Mouse (Mus musculus): ENCODE data around the gene Slco2a1. TPM values are rescaled to one million over a fixed set of nuclear protein-coding genes. Genes with fewer than 3 reads are reported as not detected.
A peak's percentile ranks its signal among the peaks of the same experiment; 100 is the strongest.

The Slco2a1 gene
- total RNA-seq, 2 experiments from 2014 or later: 2.0 to 2.5 TPM

DNA sequence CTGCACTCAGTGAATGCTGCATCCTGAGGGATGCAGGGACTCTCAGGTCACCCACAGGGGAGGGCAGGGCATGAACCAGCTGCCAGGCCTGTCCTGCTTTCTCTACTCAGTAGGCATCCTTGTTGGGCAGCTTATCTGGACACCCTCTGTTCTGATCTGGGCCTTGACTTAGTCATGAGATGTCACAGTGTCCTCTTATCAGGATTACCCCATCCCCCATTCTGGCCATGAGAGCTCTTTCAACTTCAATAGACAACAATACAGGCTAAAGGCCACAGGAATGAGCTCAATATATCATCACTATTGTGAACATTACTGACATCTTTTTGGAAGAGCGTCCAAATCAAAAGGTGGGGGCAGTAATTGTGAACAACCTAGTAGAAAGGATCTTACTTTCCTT lies 3.4 kb upstream of the Slco2a1 start:
- no peak for DNase-seq

DNA sequence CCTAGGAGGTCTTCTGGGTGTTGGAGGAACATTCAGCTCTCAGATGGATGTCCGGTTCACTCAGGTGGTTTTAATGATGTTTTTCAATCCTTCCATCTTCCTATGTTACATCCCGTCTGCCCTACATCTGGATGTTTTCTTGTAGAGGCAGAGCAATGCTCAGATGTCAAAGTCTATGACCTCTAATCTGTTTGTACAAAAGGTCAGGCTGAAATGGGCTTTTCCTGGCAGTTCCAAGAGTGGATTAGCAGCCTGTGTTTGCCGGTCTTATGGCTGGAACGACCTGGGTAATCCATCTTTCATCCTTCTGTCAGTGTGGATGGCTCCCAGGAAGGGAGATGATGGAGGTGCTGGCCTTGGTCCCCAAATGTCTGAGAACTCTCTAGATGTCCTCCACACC lies 2.6 kb upstream of the Slco2a1 start:
- no peak for DNase-seq

DNA sequence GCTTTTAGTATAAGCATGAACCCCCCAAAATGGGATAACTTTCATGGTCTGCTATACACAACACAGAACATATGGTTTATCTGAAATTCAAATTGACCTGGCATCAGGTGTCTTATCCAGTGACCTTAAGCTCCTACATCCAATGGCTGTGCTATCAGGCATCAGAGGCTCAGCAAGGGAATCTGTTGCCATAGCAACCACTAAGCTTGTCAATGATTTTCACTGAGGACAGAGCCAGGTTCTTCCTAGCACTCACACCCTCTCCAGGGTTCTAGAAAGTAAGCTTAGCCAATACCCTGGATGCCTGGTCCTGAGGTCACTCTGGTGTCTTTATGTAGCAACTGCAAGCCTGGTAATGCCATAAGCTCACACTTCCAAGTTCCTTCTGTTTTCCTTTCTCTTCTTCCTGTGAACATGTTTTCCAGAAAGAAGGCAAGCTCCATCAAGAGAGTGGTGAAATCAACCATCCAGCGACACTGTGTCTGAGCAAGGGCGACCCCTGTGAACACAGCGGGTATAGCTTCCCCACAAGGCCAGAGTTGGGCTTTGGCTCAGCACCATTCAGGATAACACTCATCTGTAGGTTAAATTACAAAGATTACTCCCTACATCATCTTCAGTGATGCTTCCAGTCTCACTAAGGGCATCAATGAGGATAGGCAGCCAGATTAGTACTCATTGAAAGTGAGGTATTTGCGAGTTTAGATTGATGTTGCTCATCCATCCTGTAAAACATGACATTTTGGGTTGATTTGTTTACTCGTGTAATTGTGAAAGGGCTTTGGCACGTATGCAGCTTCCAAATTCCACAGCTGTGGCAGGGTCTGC lies 2.0 kb downstream of the Slco2a1 start:
- DNase-seq: no peak

DNA sequence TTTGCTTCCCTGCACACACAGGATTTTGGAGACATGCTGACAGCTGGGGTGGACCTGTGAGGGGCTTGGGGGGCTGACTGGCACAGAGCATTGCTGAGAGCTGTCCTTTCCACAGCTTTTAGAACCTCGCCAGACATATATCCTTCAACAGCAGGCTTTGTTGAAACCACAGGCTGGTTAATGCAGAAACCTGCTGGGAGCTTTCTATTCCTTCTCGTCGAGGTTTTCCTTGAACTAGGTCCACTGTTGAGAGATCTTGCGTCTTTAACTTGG lies 2.6 kb downstream of the Slco2a1 start:
- DNase-seq: no peak

DNA sequence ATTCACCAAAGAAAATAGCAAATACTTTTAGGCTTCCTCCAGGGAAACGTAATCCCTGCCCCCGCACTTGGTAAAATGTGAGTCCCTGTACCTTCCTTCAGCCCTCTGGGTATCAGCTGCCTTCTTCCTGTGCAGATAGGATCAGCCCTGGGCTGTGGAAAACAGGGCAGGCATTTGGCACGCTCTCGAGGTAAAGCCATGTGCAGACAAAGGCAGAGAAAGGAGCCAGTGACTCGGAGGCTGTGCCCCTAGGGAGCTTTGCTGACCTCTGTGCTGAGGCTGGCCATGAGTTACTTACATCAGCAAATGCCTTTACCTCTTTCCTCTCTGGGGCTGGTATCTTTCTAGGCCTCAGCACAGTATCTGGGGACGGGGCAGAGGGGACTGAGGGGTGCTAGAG lies 4.4 kb downstream of the Slco2a1 start:
- no peak for DNase-seq

DNA sequence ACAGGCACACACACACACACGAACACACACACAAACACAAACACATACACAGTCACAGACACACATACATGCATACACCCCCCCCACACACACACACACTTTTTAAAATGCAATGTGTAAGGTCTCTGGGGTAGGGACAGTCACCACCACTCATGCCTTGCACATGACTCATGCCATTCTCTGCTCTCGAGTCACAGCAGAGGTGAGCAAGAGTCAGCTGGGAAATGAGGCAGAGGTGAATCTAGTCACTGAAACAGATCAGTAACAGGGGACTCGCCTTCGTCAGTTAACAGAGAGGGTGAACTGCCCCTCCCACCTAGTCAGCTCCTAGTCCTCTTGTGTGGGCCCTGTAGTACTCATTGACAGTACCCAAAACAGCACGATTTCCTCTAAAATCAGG lies 5.3 kb downstream of the Slco2a1 start:
- no peak for DNase-seq

DNA sequence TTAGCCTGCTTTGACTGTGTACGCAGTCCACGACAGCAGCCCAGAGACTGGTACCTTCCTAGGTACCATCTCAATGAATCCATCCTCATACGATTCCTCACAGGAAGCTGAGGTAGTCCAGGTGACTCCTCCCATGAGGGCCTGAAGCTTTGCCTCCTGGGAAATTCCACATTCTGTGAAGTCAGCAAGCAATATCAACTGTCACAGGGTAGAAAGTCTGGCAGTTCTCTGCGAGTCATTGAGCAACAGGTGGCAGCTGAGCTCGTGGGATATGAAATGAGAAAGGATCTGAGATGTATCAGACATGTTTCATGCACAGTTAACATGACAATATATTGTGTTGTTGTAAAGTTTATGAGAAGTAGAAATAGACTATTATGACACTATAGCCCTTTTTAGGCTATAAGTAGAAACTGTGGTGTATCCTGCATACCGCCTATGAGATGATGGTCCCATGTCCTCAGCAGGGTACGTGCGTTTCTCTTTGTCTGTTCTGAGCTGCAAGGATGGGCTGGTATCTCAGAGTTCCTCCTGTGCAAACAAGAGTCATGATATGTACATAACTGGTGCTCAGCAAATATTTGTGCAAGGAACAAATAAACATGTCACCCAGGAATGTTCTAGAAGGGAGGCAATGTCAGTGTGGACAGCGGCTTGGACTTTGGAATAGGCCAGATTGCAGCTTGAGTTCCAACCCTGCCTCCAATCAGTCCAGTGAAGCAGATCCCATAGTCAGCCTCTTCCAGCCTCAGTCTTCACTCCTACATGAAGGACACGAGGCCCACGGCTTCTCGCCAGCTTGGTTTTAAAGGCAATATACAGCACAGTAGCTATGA lies 7.5 kb downstream of the Slco2a1 start:
- DNase-seq: no peak

DNA sequence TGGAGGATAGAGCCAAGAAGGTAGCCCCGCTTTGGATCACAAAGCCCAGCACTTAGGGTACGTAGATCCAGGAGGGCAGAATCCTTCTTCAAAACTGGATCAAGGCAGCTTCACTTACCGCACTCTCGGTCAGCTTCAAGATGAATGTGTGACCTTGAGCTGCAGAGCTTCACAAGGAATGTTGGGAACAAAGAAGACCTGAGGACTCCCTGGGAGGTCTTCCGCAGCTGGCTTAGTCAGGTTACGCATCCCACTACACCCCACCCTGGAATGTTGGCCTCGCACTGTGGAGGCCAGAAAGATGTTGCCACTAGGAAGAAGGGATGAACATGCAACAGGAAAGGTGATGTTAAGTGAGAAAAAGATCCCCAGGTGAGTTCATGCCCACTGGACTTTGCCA lies 11.9 kb downstream of the Slco2a1 start:
- no peak for DNase-seq

DNA sequence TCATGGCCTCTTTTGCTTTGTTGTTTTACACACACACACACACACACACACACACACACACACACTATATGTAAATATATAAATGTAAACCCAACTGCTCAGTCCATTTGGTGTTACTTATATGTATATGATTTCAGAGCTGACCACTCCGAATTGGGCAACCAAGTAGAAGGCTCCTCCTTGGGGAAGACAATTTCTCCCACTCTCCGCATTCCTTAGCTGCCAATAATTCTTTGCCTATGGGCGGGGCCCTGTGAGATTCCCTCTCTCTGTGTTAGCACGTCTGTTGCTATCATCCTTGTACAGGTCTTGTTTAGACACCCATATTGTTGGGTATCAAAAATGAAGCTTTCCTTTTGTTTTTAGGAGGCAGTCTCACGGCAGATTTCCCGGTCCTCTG lies 15.8 kb downstream of the Slco2a1 start:
- DNase-seq: no peak

DNA sequence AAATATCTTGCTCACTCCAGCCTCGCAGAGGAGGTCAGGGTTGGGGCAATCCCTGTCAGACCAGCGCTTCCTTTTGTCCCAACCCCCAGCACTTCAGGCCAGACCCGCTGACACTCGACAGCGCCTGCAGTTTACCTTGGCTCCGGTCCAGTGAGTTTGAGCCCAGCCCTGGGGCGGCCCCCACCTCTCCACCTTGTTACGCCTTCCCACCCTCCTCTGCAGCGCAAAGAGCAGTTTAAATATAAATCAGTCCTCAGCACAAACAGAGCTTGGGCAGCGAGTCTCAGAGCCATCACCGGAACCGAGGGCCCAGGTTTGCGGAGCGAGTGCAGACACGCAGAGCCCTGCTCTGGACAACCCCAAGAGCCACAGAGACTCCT lies 19.2 kb downstream of the Slco2a1 start:
- no peak for DNase-seq

DNA sequence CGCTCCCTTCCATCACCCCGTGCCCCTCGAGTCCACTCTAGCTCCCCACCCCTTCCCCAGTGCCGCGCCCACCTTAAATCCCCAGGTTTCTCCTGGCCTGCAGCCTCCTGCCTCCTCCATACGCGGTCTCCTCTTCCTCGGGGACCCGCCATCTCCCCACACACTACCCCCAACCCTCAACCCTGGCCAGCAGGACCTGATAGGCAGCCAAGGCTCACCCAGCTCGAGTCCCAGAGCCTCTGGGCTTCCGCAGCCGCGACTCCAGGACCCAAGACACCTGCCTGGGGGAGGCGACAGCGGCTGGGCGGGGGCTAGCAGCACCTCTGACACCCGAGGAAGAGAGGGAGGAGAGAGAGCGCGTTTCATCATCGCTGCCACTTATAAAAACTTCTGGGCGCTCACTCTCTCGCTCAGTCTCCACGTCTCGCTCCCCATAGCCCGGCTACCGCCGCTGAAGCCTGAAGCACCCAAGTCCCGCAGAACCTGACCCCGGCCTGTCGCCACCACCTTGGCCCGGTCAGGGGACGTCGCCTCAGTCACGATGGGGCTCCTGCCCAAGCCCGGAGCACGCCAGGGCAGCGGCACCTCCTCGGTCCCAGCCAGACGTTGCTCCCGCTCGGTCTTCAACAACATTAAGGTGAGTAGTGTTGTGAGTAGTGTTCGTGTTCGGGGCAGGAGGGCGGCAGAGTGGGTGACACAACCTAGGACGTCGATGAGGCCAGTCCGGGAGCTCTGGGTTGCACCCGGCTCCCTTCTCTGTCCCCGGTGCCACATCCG lies 19.8 kb downstream of the Slco2a1 start:
- no peak for DNase-seq

DNA sequence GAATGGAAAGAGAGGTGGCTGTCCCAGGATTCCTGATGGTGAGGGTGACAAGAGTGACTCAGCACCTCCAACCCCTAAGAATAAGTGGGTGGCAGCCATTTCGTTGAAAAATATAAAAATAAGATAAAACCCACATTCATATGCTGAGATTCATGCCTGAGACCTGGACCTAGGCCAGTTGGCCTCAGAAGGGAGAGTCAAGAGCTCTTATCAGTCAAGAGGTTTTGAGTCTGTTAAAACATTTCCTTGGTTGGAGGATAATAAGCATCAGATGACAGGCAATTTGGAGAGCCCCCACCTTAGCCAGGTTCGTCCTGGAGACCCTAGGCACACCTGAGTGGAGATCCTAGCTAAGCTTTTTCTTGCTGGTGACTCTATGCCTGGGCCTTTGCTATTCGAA lies 21.6 kb downstream of the Slco2a1 start:
- DNase-seq: no peak

DNA sequence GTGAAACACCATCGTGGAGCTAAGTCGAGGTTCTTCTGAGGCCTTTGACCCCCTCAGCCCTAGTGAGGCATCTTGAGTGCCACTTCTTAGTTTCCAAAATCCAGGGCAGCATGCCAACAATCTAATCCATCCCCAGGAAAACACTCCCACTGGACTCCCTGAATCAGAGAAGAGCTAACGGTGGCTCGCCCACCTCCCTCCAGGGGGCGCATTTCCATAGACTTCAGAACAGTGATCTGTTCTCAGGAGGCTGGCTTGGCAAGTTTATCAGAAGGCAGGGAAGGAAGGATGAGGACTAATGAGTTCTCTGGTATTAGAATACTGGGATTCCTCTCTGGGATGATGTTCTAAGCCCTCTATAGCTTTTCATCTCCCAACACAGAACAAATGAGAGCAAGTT lies 24.9 kb downstream of the Slco2a1 start:
- DNase-seq: peak in 1 of 2 experiments; percentile 38

DNA sequence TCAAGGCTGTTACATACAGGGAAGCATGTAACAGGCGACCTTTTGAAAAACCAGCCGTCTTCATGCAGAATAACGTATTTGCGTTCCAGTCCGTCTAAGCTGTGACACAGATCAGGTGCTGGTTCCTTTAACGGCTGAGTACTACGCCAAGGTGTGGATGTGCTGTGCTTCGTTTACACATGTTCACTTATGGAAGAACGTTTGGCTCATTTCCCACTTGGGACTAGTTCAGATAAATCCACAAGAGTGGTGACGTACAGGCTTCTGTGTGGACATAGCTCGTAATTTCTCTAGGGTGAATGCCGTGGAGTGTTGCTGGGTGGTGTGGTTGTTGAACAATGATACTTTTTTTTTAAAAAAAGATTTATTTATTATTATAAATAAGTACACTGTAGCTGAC lies 26.2 kb downstream of the Slco2a1 start:
- no peak for DNase-seq

DNA sequence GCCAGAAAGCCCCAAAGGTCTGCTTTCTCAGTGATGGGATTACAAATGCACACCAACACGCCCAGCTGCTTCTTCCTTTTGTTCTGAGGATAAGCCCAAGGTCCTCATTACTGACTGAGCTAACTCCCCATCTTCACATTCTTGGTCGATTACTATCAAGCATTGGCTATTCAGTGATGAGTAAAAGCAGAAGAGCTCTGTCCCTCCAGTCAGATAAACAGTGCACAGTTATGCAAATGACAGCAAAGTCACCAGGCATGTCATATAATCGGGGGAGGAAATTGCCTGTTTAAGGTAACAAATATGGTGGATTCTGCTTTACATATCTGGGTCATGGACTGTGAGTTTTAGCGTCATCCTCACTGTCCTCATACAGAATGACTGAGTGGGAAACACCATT lies 35.6 kb downstream of the Slco2a1 start:
- no peak for DNase-seq

DNA sequence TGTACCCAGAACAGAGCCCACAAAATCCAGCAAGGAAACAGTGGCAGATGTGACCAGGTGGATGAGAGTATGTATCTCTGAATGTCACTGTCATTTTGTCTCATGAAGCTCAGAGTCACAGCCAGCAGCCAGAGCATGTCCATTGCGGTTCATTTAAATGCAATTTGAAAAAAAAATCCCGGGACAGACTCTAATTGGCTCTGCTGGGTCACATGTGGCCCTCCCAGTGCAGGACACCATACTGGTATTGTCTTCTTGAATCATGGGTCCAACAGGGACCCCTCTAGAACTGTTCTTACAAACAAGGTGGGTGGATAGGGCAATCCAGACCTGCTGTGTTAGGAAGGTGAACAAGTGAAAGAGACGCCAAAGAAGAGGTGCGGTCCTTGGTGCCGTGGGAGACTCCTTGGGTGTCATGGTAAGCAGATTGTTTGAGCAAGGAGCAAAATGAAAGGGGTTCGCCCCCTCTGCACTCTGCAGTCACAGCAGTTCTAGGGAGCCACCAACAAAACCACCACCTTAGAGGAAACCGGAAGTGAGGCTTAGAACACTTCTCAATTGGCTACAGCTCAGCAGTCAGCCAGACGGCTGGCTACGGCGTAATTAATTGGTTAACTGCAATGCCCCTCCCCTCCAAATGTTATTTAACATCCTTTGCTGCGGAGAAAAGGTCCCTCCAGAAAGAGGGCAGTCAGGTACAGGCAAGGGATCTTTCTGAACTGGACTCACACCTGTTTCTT lies 38.8 kb downstream of the Slco2a1 start:
- no peak for DNase-seq

DNA sequence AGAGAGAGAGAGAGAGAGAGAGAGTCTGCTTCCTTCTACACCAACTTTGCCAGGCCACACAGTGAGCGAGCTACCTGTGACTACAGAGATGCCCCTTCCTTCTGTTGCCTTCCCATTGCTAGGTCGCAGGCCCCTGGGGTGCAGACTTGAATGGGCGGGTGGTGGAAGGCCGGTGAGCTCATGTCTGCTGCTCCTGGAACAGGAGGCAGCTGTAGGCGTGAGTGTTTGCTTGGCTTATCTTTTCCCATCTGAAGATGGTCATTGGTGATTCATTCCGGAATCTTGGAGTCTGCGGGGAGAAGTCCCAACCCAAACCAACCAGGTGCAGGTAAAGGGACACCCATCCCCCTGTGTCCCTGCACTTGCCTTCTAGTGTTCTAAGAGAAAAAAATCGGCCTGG lies 40.5 kb downstream of the Slco2a1 start:
- no peak for DNase-seq

DNA sequence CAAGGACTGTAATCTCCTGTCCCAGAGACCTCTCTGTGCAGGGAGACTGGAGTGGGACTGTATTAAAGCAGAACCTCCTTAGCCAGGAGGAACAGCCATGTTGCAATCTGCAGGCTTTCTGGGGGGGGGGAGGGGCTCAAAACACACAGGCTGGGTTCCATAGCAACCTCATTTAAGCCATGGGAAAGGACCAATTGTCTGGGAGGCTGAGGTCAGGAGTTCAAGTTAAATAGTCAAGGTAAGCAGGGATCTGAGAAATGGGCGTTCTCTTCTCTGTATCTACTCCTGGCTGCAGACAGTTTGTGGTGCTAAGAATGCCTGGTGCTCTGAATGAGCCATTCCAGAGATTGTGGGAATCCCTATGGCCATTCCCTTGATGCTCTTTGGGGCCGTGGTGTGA lies 41.5 kb downstream of the Slco2a1 start:
- no peak for DNase-seq

DNA sequence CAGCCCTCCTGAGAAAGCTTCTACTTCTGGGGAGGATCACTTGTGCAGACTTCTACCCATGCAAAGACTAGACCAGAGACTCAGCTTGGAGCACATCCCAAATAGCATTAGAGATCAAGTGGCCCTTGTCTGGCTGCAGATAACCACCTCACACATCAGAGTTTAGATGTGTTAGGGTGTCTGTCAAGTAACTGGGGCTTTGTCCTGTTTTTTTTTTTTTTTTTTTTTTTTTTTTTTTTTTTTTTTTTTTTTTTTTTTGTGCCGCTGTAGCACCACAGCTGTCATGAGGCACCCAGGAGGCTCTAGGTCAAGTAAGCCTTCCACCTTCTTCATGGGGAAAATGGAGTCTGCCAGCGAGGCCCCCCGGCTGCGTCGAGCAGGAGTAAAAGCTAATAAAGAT lies 42.7 kb downstream of the Slco2a1 start:
- no peak for DNase-seq

DNA sequence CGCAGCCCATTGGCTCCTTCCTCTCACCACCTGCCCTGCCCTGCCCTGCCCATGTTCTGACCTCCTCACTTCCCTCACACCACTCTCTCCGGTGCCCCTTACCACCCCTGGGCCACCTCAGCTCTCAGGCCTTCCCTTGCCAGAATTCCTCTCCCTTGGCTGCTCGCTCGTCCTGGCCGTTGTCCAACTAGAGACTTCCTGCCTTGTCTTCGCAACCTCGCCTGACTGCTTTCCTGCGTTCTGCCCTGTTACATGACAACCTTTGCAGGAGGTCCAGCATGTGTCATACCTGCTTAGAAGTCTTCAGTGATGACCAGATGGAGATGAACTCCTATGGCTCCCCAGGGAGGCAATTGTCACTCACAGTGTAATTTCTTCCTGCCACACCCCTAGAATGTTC lies 43.7 kb downstream of the Slco2a1 start:
- no peak for DNase-seq

DNA sequence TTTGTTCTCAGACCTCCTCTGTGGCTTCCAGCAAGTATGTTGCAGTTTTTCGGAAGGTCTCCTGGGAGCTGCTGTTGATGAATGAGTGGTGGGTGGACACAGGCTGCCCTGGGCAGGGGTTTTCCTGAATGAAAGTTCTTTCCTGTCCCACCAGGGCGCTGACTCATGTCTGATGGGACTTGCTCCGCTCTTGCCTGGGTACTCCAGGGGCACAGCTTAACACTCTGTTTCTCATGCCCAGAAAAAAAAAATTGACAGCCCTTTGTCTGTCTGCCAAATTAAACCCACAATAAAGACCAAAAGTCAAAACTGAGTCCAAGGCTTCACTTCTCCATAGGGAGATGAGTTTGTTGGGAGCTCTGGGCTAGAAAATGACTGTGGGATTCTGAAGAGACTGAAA lies 44.9 kb downstream of the Slco2a1 start:
- no peak for DNase-seq

DNA sequence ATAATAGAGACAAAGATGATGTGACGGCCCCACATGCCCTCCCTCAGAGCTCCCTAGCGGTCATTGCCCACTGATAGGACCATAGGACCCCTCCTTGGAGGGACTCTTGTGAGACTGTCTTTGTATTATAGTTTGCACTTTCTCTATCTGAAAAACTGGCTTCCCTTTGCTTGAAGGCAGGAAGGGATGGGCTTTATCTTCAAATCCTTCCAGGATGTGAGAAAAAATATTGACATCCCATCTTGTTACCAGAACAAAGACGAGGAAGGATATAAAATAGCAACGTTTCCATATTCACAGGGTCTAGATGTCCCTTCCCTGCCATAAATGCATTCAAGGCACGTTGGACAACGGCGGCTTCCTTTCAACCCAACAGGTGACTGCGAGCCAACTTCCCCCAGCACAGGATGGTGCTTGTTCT lies 48.5 kb downstream of the Slco2a1 start:
- no peak for DNase-seq

DNA sequence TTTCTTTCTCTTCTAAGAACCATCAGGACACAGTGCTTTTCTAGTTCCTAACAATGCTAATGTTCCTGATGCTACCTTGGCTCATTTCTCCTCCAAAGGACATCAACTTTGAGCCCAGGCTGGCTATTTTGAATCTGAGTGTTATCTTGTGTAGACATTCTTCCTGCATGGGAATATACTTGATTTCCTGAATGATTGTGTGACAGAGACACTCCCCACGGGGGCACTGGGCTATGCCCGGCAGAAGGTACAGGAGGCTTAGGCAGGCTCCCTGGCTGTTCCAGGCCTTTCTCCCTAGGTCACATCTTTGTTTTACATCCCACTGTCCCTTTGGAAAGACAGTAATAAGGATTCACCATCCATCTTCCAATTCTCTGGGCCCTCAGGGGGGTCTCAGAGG lies 49.8 kb downstream of the Slco2a1 start:
- no peak for DNase-seq
